Mouse (Mus musculus) heart, embryonic 11.5 days (tissue): ENCODE data around the gene Nfkb1. TPM values are rescaled to one million over a fixed set of nuclear protein-coding genes. Genes with fewer than 3 reads are reported as not detected.

Experiments used
- polyA plus RNA-seq: library from polyadenylated mRNA; unstranded; fragments of >200 nt; fragmentation: Nextera tagmentation; extraction: Ambion mirVana; gene quantifications from 2 replicates; pipeline ENCODE4 v1.2.1, GENCODE M21; 2014

Nfkb1 gene
- polyA plus RNA-seq, 1 experiment from 2014 or later: 17.8 TPM

Other genes starting within 250 kb of the Nfkb1 start
- gene Manba, start 205.9 kb downstream of the Nfkb1 start, polyA plus RNA-seq: 29.7 and 32.8 TPM in 2 replicates
- 45.8 and 51.7 TPM in 2 replicates for gene Slc39a8, start 133.7 kb upstream of the Nfkb1 start, polyA plus RNA-seq